Mouse (Mus musculus) heart, embryonic 11.5 days (tissue): ENCODE measurements around the gene Ehbp1. TPM values are rescaled to one million over a fixed set of nuclear protein-coding genes. Genes with fewer than 3 reads are reported as not detected.

Experiments
- ATAC-seq: fragments of 200-750 bp; cut with Nextera tagmentation; replicated peaks from 2 replicates; pipeline ENCODE4 v1.8.0; 2017; ENCODE audit warnings: moderate library complexity; ENCODE audit not compliant: insufficient number of reproducible peaks, low FRiP score, low TSS enrichment
- H3K27ac ChIP-seq: fragments of 300-500 bp; sonication (generic); 2 replicates; pipeline ENCODE4 v1.5.1; 2014; ENCODE audit warnings: mild to moderate bottlenecking, low read depth, low read length
- H3K27me3 ChIP-seq: fragments of 300-500 bp; sonication (generic); 2 replicates; pipeline ENCODE4 v1.6.1; 2014; ENCODE audit warnings: mild to moderate bottlenecking, low read length, mixed read lengths; ENCODE audit not compliant: control insufficient read depth, insufficient read depth
- H3K36me3 ChIP-seq: fragments of 300-500 bp; sonication (generic); 2 replicates; pipeline ENCODE4 v1.6.1; 2014; ENCODE audit warnings: mild to moderate bottlenecking, low read length, moderate library complexity, mixed read lengths; ENCODE audit not compliant: control insufficient read depth, insufficient read depth
- H3K4me1 ChIP-seq: fragments of 300-500 bp; sonication (generic); 2 replicates; pipeline ENCODE4 v1.6.1; 2014; ENCODE audit warnings: low read length; ENCODE audit not compliant: control insufficient read depth, insufficient read depth
- H3K4me2 ChIP-seq: fragments of 300-500 bp; sonication (generic); 2 replicates; pipeline ENCODE4 v1.6.1; 2014; ENCODE audit warnings: mild to moderate bottlenecking, moderate library complexity
- H3K4me3 ChIP-seq: fragments of 300-500 bp; sonication (generic); 2 replicates; pipeline ENCODE4 v1.5.1; 2014; ENCODE audit warnings: low read depth, low read length
- H3K9ac ChIP-seq: fragments of 300-500 bp; sonication (generic); 2 replicates; pipeline ENCODE4 v1.6.1; 2014; ENCODE audit warnings: mild to moderate bottlenecking, low read depth, low read length, moderate library complexity
- H3K9me3 ChIP-seq: fragments of 300-500 bp; sonication (generic); replicated peaks from 2 replicates; pipeline ENCODE4 v1.6.1; 2016; ENCODE audit warnings: low read length; ENCODE audit not compliant: control insufficient read depth
- WGBS: fragments of 180-500 bp; shearing (Covaris S2); extraction: QIAGEN DNeasy Blood & Tissue Kit; methylation state at CpG from one replicate; pipeline ENCODE4 v1.1.7; 2014; ENCODE audit not compliant: insufficient replicate concordance; 5-methylcytosine and 5-hydroxymethylcytosine counted together
- polyA plus RNA-seq: library from polyadenylated mRNA; unstranded; fragments of >200 nt; fragmentation: Nextera tagmentation; extraction: Ambion mirVana; gene quantifications from 2 replicates; pipeline ENCODE4 v1.2.1, GENCODE M21; 2014

Gene Ehbp1
- polyA plus RNA-seq, 1 experiment from 2014 or later = 18.3 TPM

GRCm38 (mm10) chr11:22230906-22231305 lies 111.2 kb downstream of the Ehbp1 start:
- H3K27me3 ChIP-seq = no peaks in the 10 kb centered on the region
- no peaks in the 10 kb centered on the region; the same call in 1 of the 2 replicates for H3K36me3 ChIP-seq
- no peak overlapping the region for H3K9ac ChIP-seq
- WGBS = 81% methylated on average over 6 of the region's 6 CpGs
- H3K27ac ChIP-seq = no peak overlapping the region
- H3K9me3 ChIP-seq = no peaks in the 10 kb centered on the region
- no peak overlapping the region for H3K4me3 ChIP-seq
- ATAC-seq = no peak
- H3K4me1 ChIP-seq = no peaks in the 10 kb centered on the region
- no peak overlapping the region for H3K4me2 ChIP-seq

GRCm38 (mm10) chr11:22225619-22226018 lies 116.5 kb downstream of the Ehbp1 start:
- Histone ChIP-seq H3K9me3 (no peaks in the 10 kb centered on the region), H3K36me3 (no peaks in the 10 kb centered on the region; the same call in 1 of the 2 replicates), H3K4me3 (no peak overlapping the region), H3K4me2 (no peak overlapping the region), H3K27ac (no peak overlapping the region), H3K27me3 (no peaks in the 10 kb centered on the region), H3K9ac (no peak overlapping the region), H3K4me1 (no peaks in the 10 kb centered on the region)
- 57% methylated on average over 2 of the region's 2 CpGs for WGBS
- no peak for ATAC-seq

- H3K27ac ChIP-seq = no peak overlapping the region
- H3K4me3 ChIP-seq = no peak overlapping the region
- no peaks in the 10 kb centered on the region for H3K36me3 ChIP-seq
- H3K27me3 ChIP-seq = no peaks in the 10 kb centered on the region
- no peak overlapping the region for H3K9ac ChIP-seq
- WGBS = 72% methylated on average over 2 of the region's 2 CpGs
- no peaks in the 10 kb centered on the region for H3K4me1 ChIP-seq
- no peak for ATAC-seq
- H3K4me2 ChIP-seq = no peak overlapping the region
- no peaks in the 10 kb centered on the region for H3K9me3 ChIP-seq
Observed at GRCm38 (mm10) chr11:22218222-22218621, 123.9 kb downstream of the Ehbp1 start.

GRCm38 (mm10) chr11:22216941-22217340 lies 125.2 kb downstream of the Ehbp1 start:
- no peak overlapping the region for H3K4me3 ChIP-seq
- H3K27me3 ChIP-seq = no peaks in the 10 kb centered on the region
- H3K36me3 ChIP-seq = no peaks in the 10 kb centered on the region
- no peak for ATAC-seq
- no peak overlapping the region for H3K9ac ChIP-seq
- H3K27ac ChIP-seq = no peak overlapping the region
- no peaks in the 10 kb centered on the region for H3K9me3 ChIP-seq
- WGBS = 83% methylated on average over 7 of the region's 7 CpGs
- no peak overlapping the region for H3K4me2 ChIP-seq
- no peaks in the 10 kb centered on the region for H3K4me1 ChIP-seq

GRCm38 (mm10) chr11:22206611-22207010 lies 135.5 kb downstream of the Ehbp1 start:
- no peak overlapping the region for H3K9ac ChIP-seq
- no peak overlapping the region for H3K4me2 ChIP-seq
- ATAC-seq = no peak
- H3K4me1 ChIP-seq = no peaks in the 10 kb centered on the region
- H3K27me3 ChIP-seq = no peaks in the 10 kb centered on the region
- H3K4me3 ChIP-seq = no peak overlapping the region
- H3K27ac ChIP-seq = no peak overlapping the region
- 30% methylated on average over 1 of the region's 1 CpGs for WGBS
- H3K9me3 ChIP-seq = no peaks in the 10 kb centered on the region
- H3K36me3 ChIP-seq = no peaks in the 10 kb centered on the region

- WGBS = 74% methylated on average over 2 of the region's 2 CpGs
- no peak overlapping the region for H3K4me2 ChIP-seq
- no peak overlapping the region for H3K27ac ChIP-seq
- no peak overlapping the region for H3K4me3 ChIP-seq
- no peaks in the 10 kb centered on the region for H3K27me3 ChIP-seq
- no peak overlapping the region for H3K9ac ChIP-seq
- no peaks in the 10 kb centered on the region for H3K9me3 ChIP-seq
- H3K36me3 ChIP-seq = no peaks in the 10 kb centered on the region
- H3K4me1 ChIP-seq = no peaks in the 10 kb centered on the region
- ATAC-seq = no peak
Observed at GRCm38 (mm10) chr11:22206191-22206590, 135.9 kb downstream of the Ehbp1 start.

GRCm38 (mm10) chr11:22203413-22203812 lies 138.7 kb downstream of the Ehbp1 start:
- no peak overlapping the region for H3K4me2 ChIP-seq
- H3K27me3 ChIP-seq = no peaks in the 10 kb centered on the region
- H3K4me3 ChIP-seq = no peak overlapping the region
- H3K9ac ChIP-seq = no peak overlapping the region
- 86% methylated on average over 5 of the region's 5 CpGs for WGBS
- no peaks in the 10 kb centered on the region for H3K9me3 ChIP-seq
- ATAC-seq = no peak
- no peak overlapping the region for H3K27ac ChIP-seq
- H3K36me3 ChIP-seq = no peaks in the 10 kb centered on the region
- H3K4me1 ChIP-seq = no peaks in the 10 kb centered on the region; the same call in 1 of the 2 replicates

- no peak overlapping the region for H3K4me2 ChIP-seq
- no peaks in the 10 kb centered on the region for H3K27me3 ChIP-seq
- H3K9me3 ChIP-seq = no peaks in the 10 kb centered on the region
- no peak overlapping the region for H3K27ac ChIP-seq
- no peak overlapping the region for H3K4me3 ChIP-seq
- no peaks in the 10 kb centered on the region for H3K36me3 ChIP-seq
- 86% methylated on average over 8 of the region's 8 CpGs for WGBS
- no peak overlapping the region for H3K9ac ChIP-seq
- no peak for ATAC-seq
- H3K4me1 ChIP-seq = peaks cover 7% of the 10 kb centered on the region
Observed at GRCm38 (mm10) chr11:22201125-22201524, 141.0 kb downstream of the Ehbp1 start.

GRCm38 (mm10) chr11:22199881-22200280 lies 142.2 kb downstream of the Ehbp1 start:
- H3K9me3 ChIP-seq = no peaks in the 10 kb centered on the region
- H3K27ac ChIP-seq = no peak overlapping the region
- no peak overlapping the region for H3K9ac ChIP-seq
- H3K4me1 ChIP-seq = peaks cover 7% of the 10 kb centered on the region
- no peak overlapping the region for H3K4me3 ChIP-seq
- H3K27me3 ChIP-seq = no peaks in the 10 kb centered on the region
- no peak overlapping the region for H3K4me2 ChIP-seq
- WGBS = 55% methylated on average over 3 of the region's 3 CpGs
- no peaks in the 10 kb centered on the region for H3K36me3 ChIP-seq
- no peak for ATAC-seq
